Mouse (Mus musculus): ENCODE measurements around the gene Mef2d. TPM values are rescaled to one million over a fixed set of nuclear protein-coding genes. Genes with fewer than 3 reads are reported as not detected.
A peak's percentile ranks its signal among the peaks of the same experiment; 100 is the strongest.

Gene Mef2d
- polyA plus RNA-seq, 1 experiment from 2014 or later, result 15.1 TPM

GRCm38 (mm10) chr3:88206901-88207371 is 64.8 kb downstream of the Mef2d start:
- WGBS, result 0% methylated on average over 14 of the region's 14 CpGs
- H3K27me3 ChIP-seq, result peaks cover 99% of the 10 kb centered on the region
- peak overlapping the region; percentile 55 for H3K4me3 ChIP-seq
- peak; percentile 12; the same call in 1 of the 2 replicates for ATAC-seq (ENCODE audit: low FRiP score, low read depth)
- H3K9me3 ChIP-seq, result no peaks in the 10 kb centered on the region
- peak overlapping the region; percentile 75 for H3K9ac ChIP-seq (replicated peaks)
- H3K4me1 ChIP-seq, result peaks cover 78% of the 10 kb centered on the region
- H3K27ac ChIP-seq (replicated peaks), result peak overlapping the region; percentile 96
- H3K36me3 ChIP-seq, result no peaks in the 10 kb centered on the region; the same call in 1 of the 2 replicates
- peak overlapping the region; percentile 60 for H3K4me2 ChIP-seq (replicated peaks)

- Histone ChIP-seq H3K36me3 (no peaks in the 10 kb centered on the region; the same call in 1 of the 2 replicates), H3K4me2 (replicated peaks) (peak overlapping the region; percentile 60), H3K9me3 (no peaks in the 10 kb centered on the region), H3K9ac (replicated peaks) (peak overlapping the region; percentile 75), H3K27ac (replicated peaks) (peak overlapping the region; percentile 96), H3K4me1 (peaks cover 79% of the 10 kb centered on the region), H3K27me3 (peaks cover 99% of the 10 kb centered on the region), H3K4me3 (peak overlapping the region; percentile 55)
- WGBS, result 2% methylated on average over 15 of the region's 15 CpGs
- peak; percentile 17; the same call in 1 of the 2 replicates for ATAC-seq (ENCODE audit: low FRiP score, low read depth)
Observed at GRCm38 (mm10) chr3:88207451-88208100, 65.4 kb downstream of the Mef2d start.

- peak overlapping the region; percentile 60 for H3K4me2 ChIP-seq (replicated peaks)
- H3K4me1 ChIP-seq, result peaks cover 77% of the 10 kb centered on the region
- peaks cover 99% of the 10 kb centered on the region for H3K27me3 ChIP-seq
- H3K36me3 ChIP-seq, result no peaks in the 10 kb centered on the region; the same call in 1 of the 2 replicates
- peak overlapping the region; percentile 75 for H3K9ac ChIP-seq (replicated peaks)
- WGBS, result 0% methylated on average over 3 of the region's 3 CpGs
- peak overlapping the region; percentile 96 for H3K27ac ChIP-seq (replicated peaks)
- H3K9me3 ChIP-seq, result no peaks in the 10 kb centered on the region
- H3K4me3 ChIP-seq, result peak overlapping the region; percentile 55
- ATAC-seq (ENCODE audit: low FRiP score, low read depth), result no peak
Observed at GRCm38 (mm10) chr3:88208226-88208720, 66.1 kb downstream of the Mef2d start.

- no peak for ATAC-seq (ENCODE audit: low FRiP score, low read depth)
- Histone ChIP-seq H3K4me1 (peaks cover 77% of the 10 kb centered on the region), H3K36me3 (no peaks in the 10 kb centered on the region; the same call in 1 of the 2 replicates), H3K27me3 (peaks cover 99% of the 10 kb centered on the region), H3K4me2 (replicated peaks) (peak overlapping the region; percentile 60), H3K4me3 (peak overlapping the region; percentile 55), H3K27ac (replicated peaks) (peak overlapping the region; percentile 96), H3K9me3 (no peaks in the 10 kb centered on the region), H3K9ac (replicated peaks) (peak overlapping the region; percentile 75)
- 4% methylated on average over 6 of the region's 6 CpGs for WGBS
Observed at GRCm38 (mm10) chr3:88209306-88209705, 67.1 kb downstream of the Mef2d start.

GRCm38 (mm10) chr3:88210121-88210520 is 67.9 kb downstream of the Mef2d start:
- WGBS, result 15% methylated on average over 2 of the region's 2 CpGs
- peak overlapping the region; percentile 55 for H3K4me3 ChIP-seq

GRCm38 (mm10) chr3:88210918-88211317 is 68.7 kb downstream of the Mef2d start:
- Histone ChIP-seq H3K4me1 (peaks cover 76% of the 10 kb centered on the region), H3K27ac (replicated peaks) (peak overlapping the region; percentile 47; the same call in 1 of the 2 replicates), H3K9ac (replicated peaks) (peak overlapping the region; percentile 75), H3K4me3 (peak overlapping the region; percentile 55), H3K9me3 (no peaks in the 10 kb centered on the region), H3K27me3 (peaks cover 99% of the 10 kb centered on the region), H3K36me3 (peaks cover 5% of the 10 kb centered on the region; the same call in 1 of the 2 replicates), H3K4me2 (replicated peaks) (peak overlapping the region; percentile 60)
- WGBS, result 25% methylated on average over 2 of the region's 2 CpGs
- no peak for ATAC-seq (ENCODE audit: low FRiP score, low read depth)

More at GRCm38 (mm10) chr3:88210121-88210520, 67.9 kb downstream of the Mef2d start:
- Histone ChIP-seq H3K9ac (replicated peaks) (peak overlapping the region; percentile 75), H3K4me1 (peaks cover 77% of the 10 kb centered on the region), H3K27me3 (peaks cover 99% of the 10 kb centered on the region), H3K9me3 (no peaks in the 10 kb centered on the region), H3K36me3 (peaks cover 2% of the 10 kb centered on the region; the same call in 1 of the 2 replicates), H3K27ac (replicated peaks) (peak overlapping the region; percentile 96), H3K4me2 (replicated peaks) (peak overlapping the region; percentile 60)
- ATAC-seq (ENCODE audit: low FRiP score, low read depth), result no peak

- Histone ChIP-seq H3K36me3 (peaks cover 5% of the 10 kb centered on the region; the same call in 1 of the 2 replicates), H3K27ac (replicated peaks) (peak overlapping the region; percentile 49), H3K9ac (replicated peaks) (peak overlapping the region; percentile 37; the same call in 1 of the 2 replicates), H3K27me3 (peaks cover 99% of the 10 kb centered on the region), H3K4me1 (peaks cover 72% of the 10 kb centered on the region), H3K4me2 (replicated peaks) (peak overlapping the region; percentile 60), H3K9me3 (no peaks in the 10 kb centered on the region), H3K4me3 (peak overlapping the region; percentile 55)
- WGBS, result 17% methylated on average over 1 of the region's 1 CpGs
- ATAC-seq (ENCODE audit: low FRiP score, low read depth), result no peak
Observed at GRCm38 (mm10) chr3:88212356-88212755, 70.2 kb downstream of the Mef2d start.

GRCm38 (mm10) chr3:88213019-88213418 is 70.8 kb downstream of the Mef2d start:
- H3K4me3 ChIP-seq, result peak overlapping the region; percentile 55
- peaks cover 99% of the 10 kb centered on the region for H3K27me3 ChIP-seq
- H3K4me2 ChIP-seq (replicated peaks), result peak overlapping the region; percentile 60
- no peak for ATAC-seq (ENCODE audit: low FRiP score, low read depth)
- WGBS, result 3% methylated on average over 2 of the region's 2 CpGs
- peak overlapping the region; percentile 39 for H3K9ac ChIP-seq (replicated peaks)
- H3K27ac ChIP-seq (replicated peaks), result peak overlapping the region; percentile 75
- H3K9me3 ChIP-seq, result no peaks in the 10 kb centered on the region
- H3K4me1 ChIP-seq, result peaks cover 71% of the 10 kb centered on the region
- peaks cover 5% of the 10 kb centered on the region; the same call in 1 of the 2 replicates for H3K36me3 ChIP-seq

GRCm38 (mm10) chr3:88214197-88214938 is 72.2 kb downstream of the Mef2d start:
- H3K36me3 ChIP-seq, result peaks cover 5% of the 10 kb centered on the region; the same call in 1 of the 2 replicates
- H3K27ac ChIP-seq (replicated peaks), result peak overlapping the region; percentile 75
- ATAC-seq (ENCODE audit: low FRiP score, low read depth), result peak; percentile 83
- peaks cover 73% of the 10 kb centered on the region for H3K4me1 ChIP-seq
- H3K27me3 ChIP-seq, result peaks cover 98% of the 10 kb centered on the region
- peak overlapping the region; percentile 60 for H3K4me2 ChIP-seq (replicated peaks)
- no peaks in the 10 kb centered on the region for H3K9me3 ChIP-seq
- peak overlapping the region; percentile 75 for H3K9ac ChIP-seq (replicated peaks)
- 3% methylated on average over 36 of the region's 42 CpGs for WGBS
- H3K4me3 ChIP-seq, result peak overlapping the region; percentile 55

GRCm38 (mm10) chr3:88214971-88215552 is 72.9 kb downstream of the Mef2d start:
- Histone ChIP-seq H3K9me3 (no peaks in the 10 kb centered on the region), H3K27ac (replicated peaks) (peak overlapping the region; percentile 56), H3K4me2 (replicated peaks) (peak overlapping the region; percentile 60), H3K4me3 (peak overlapping the region; percentile 55), H3K36me3 (0 out of 2 replicates have a peak, but pooled peaks cover 5% of the 10 kb centered on the region), H3K27me3 (peaks cover 98% of the 10 kb centered on the region), H3K4me1 (peaks cover 73% of the 10 kb centered on the region), H3K9ac (replicated peaks) (peak overlapping the region; percentile 75)
- WGBS, result 2% methylated on average over 48 of the region's 48 CpGs
- ATAC-seq (ENCODE audit: low FRiP score, low read depth), result no peak

- H3K27me3 ChIP-seq, result peaks cover 98% of the 10 kb centered on the region
- WGBS, result 2% methylated on average over 23 of the region's 23 CpGs
- peak overlapping the region; percentile 56 for H3K27ac ChIP-seq (replicated peaks)
- H3K9me3 ChIP-seq, result no peaks in the 10 kb centered on the region
- H3K4me2 ChIP-seq (replicated peaks), result peak overlapping the region; percentile 60
- H3K9ac ChIP-seq (replicated peaks), result peak overlapping the region; percentile 75
- no peak for ATAC-seq (ENCODE audit: low FRiP score, low read depth)
- peaks cover 75% of the 10 kb centered on the region for H3K4me1 ChIP-seq
- peak overlapping the region; percentile 55 for H3K4me3 ChIP-seq
- H3K36me3 ChIP-seq, result 0 out of 2 replicates have a peak, but pooled peaks cover 5% of the 10 kb centered on the region
Observed at GRCm38 (mm10) chr3:88215553-88216004, 73.4 kb downstream of the Mef2d start.
